Mouse (Mus musculus) embryonic fibroblast, embryonic 13.5 days (primary cell): ENCODE data around the gene Sult5a1.

Source experiments
- CTCF ChIP-seq: IDR thresholded peaks from 2 replicates; pipeline ENCODE4 v1.5.1; 2011; ENCODE audit warnings: mild to moderate bottlenecking, control low read depth, low read length, moderate library complexity, borderline replicate concordance; ENCODE audit not compliant: insufficient read depth
- POLR2A ChIP-seq: IDR thresholded peaks from 2 replicates; pipeline ENCODE4 v1.6.1; 2011; ENCODE audit warnings: low read depth, mild to moderate bottlenecking, control low read depth, low read length, moderate library complexity

DNA sequence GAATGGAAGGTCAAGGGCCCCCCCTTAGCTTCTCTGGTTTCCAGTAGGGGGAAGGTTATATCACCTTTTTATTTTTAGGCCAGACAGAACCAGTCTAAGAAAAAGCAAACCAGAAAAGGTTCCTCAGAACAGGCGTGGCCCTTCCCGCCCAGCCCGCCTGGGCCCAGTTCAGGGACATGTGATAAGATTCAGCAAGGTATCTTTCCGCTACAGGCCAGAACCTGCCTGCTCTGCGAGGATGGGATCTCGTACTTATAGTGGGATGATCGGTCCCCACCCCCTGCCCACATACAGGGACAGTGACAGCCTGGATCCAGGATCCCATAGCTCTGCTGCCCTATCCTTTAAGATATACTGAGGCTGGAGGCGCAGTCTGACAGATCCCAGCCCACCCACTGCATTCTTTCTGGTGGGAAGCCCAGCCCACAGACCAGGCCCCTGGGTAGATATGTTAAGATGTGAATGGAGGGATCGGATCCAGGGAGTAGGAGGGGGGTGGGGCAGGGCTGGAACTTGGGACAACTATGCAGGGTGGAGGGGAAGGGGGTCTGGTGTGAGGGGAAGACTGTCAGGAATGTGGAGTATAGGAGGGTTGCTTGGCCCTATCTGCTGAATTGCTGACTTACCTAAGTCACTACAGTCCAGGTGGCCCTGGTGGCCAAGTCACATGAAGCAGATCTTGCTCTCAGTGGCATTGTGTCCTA, 1.9 kb downstream of the Sult5a1 start:
- TF ChIP-seq CTCF (no peak), POLR2A (no peak)
